Mouse (Mus musculus) limb, embryonic 15.5 days (tissue): ENCODE measurements around the gene Prmt1. TPM values are rescaled to one million over a fixed set of nuclear protein-coding genes. Genes with fewer than 3 reads are reported as not detected.

Experiments
- microRNA-seq: library from miRNA; unstranded; fragments of <30 nt; microRNA quantifications from one replicate; pipeline ENCODE4, GENCODE M21; 2016
- polyA plus RNA-seq: library from polyadenylated mRNA; unstranded; fragments of >200 nt; fragmentation: Nextera tagmentation; extraction: Ambion mirVana; gene quantifications from 2 replicates; pipeline ENCODE4 v1.2.1, GENCODE M21; 2015

Gene Prmt1
- polyA plus RNA-seq, 1 experiment from 2014 or later: 429 TPM

Small RNAs within 50 kb of the gene (microRNA-seq; reads per million reads assigned to microRNA genes)
- 1.2 reads per million for gene Mir7054

Other genes starting within 250 kb of the Prmt1 start
- 30.4 and 30.8 TPM in 2 replicates for gene Vrk3, start 238.2 kb downstream of the Prmt1 start, polyA plus RNA-seq
- 1.7 TPM in 2 replicates for gene Zfp473, start 235.5 kb downstream of the Prmt1 start, polyA plus RNA-seq
- 83.6 and 88.0 TPM in 2 replicates for gene Nup62, start 170.5 kb downstream of the Prmt1 start, polyA plus RNA-seq
- 1.0 and 1.6 TPM in 2 replicates for gene Il4i1, start 170.2 kb downstream of the Prmt1 start, polyA plus RNA-seq
- gene Atf5, start 169.9 kb downstream of the Prmt1 start, polyA plus RNA-seq: 5.7 and 6.2 TPM in 2 replicates
- 118 and 124 TPM in 2 replicates for gene Akt1s1, start 137.6 kb downstream of the Prmt1 start, polyA plus RNA-seq
- 82.6 and 89.6 TPM in 2 replicates for gene Tbc1d17, start 137.5 kb downstream of the Prmt1 start, polyA plus RNA-seq
- gene Pnkp, start 129.4 kb downstream of the Prmt1 start, polyA plus RNA-seq: 29.7 and 29.8 TPM in 2 replicates
- gene Ptov1, start 116.8 kb downstream of the Prmt1 start, polyA plus RNA-seq: 286 and 373 TPM in 2 replicates
- 103 and 109 TPM in 2 replicates for gene Med25, start 93.9 kb downstream of the Prmt1 start, polyA plus RNA-seq
- gene Fuz, start 90.5 kb downstream of the Prmt1 start, polyA plus RNA-seq: 22.8 and 24.2 TPM in 2 replicates
- 68.8 and 71.9 TPM in 2 replicates for gene Ap2a1, start 57.1 kb downstream of the Prmt1 start, polyA plus RNA-seq
- gene Tsks, start 43.4 kb downstream of the Prmt1 start, polyA plus RNA-seq: 0.17 TPM in 1 of 2 replicates, not detected in the other
- gene Cpt1c, start 11.7 kb downstream of the Prmt1 start, polyA plus RNA-seq: 27.9 and 28.3 TPM in 2 replicates
- 101 and 105 TPM in 2 replicates for gene Irf3, start 11.1 kb upstream of the Prmt1 start, polyA plus RNA-seq
- gene Bcl2l12, start 12.1 kb upstream of the Prmt1 start, polyA plus RNA-seq: 58.8 and 59.4 TPM in 2 replicates
- gene Scaf1, start 29.8 kb upstream of the Prmt1 start, polyA plus RNA-seq: 34.8 TPM in 2 replicates
- 44.9 and 49.1 TPM in 2 replicates for gene Rras, start 31.4 kb upstream of the Prmt1 start, polyA plus RNA-seq
- 9.3 and 11.5 TPM in 2 replicates for gene Prr12, start 66.3 kb upstream of the Prmt1 start, polyA plus RNA-seq
- gene Nosip, start 75.9 kb upstream of the Prmt1 start, polyA plus RNA-seq: 63.0 and 70.3 TPM in 2 replicates
- 23.1 and 25.1 TPM in 2 replicates for gene Prrg2, start 76.1 kb upstream of the Prmt1 start, polyA plus RNA-seq
- gene Rcn3, start 105.7 kb upstream of the Prmt1 start, polyA plus RNA-seq: 653 and 714 TPM in 2 replicates
- gene Fcgrt, start 117.3 kb upstream of the Prmt1 start, polyA plus RNA-seq: 99.7 and 121 TPM in 2 replicates
- gene Rps11, start 137.9 kb upstream of the Prmt1 start, polyA plus RNA-seq: 1,215 and 1,484 TPM in 2 replicates
- gene Rpl13a, start 142.2 kb upstream of the Prmt1 start, polyA plus RNA-seq: 1,220 and 1,390 TPM in 2 replicates
- gene Gm45713, start 149.7 kb upstream of the Prmt1 start, polyA plus RNA-seq: 0.65 TPM in 1 of 2 replicates, not detected in the other
- gene Flt3l, start 149.9 kb upstream of the Prmt1 start, polyA plus RNA-seq: 2.1 and 2.7 TPM in 2 replicates
- 76.3 and 84.6 TPM in 2 replicates for gene Pih1d1, start 167.7 kb upstream of the Prmt1 start, polyA plus RNA-seq
- 44.1 and 49.1 TPM in 2 replicates for gene Aldh16a1, start 168.0 kb upstream of the Prmt1 start, polyA plus RNA-seq
- 0.12 and 0.24 TPM in 2 replicates for gene Slc17a7, start 177.4 kb upstream of the Prmt1 start, polyA plus RNA-seq
- not detected in 2 replicates for gene Gfy, start 193.0 kb upstream of the Prmt1 start, polyA plus RNA-seq
- not detected in 2 replicates for gene Pth2, start 194.4 kb upstream of the Prmt1 start, polyA plus RNA-seq
- 1.2 and 2.7 TPM in 2 replicates for gene Ccdc155, start 218.3 kb upstream of the Prmt1 start, polyA plus RNA-seq
- gene Dkkl1, start 225.6 kb upstream of the Prmt1 start, polyA plus RNA-seq: 51.2 and 64.5 TPM in 2 replicates
- 131 and 134 TPM in 2 replicates for gene Tead2, start 229.2 kb upstream of the Prmt1 start, polyA plus RNA-seq